15 mouse cellular contexts compared by ENCODE assay signal in the genomic region with DNA sequence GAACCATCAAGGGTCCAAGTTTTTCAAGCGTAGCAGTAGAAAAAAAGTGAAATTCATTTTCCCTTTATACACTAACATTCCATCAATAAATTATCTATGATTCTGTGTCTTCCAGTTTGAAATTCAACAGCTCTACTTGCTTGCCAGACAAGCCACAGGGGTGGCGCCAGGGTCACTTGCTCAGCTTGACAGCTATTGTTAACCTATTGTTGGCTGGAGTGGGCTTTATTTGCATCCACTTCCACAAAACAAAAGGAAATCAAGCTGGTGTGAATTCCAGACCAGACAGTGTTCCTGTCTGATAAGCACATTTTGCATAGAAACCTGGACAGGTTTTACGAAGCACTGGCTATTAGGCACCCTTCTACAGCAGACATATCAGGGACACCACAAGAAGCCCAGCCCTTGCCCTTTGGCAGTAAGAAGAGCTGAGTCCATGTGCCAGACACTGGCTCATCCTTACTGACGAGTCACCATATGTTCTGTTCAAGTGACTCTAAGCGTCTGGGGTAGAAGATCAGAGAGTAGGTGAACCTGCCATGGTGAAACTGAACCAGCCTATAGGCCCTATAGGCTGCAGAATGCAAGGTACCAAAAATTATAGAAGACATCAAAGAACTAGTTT.
DNase-seq lines count a peak whose midpoint lies in the region; ATAC-seq and TF ChIP-seq lines count a peak whose summit lies in the region.
"Had no signal": no experiment of that assay in that cellular context is flagged by ENCODE, and none has a peak within 500 bp of the region (broad histone marks: within the 10 kb centered on the region; RNA-seq: fewer than 3 reads in every experiment).

No protein-coding gene starts in this region.

- ATAC-seq in hindbrain, postnatal 0 days, result peak; percentile 47; the same call in 1 of the 2 replicates
- no peak for ATAC-seq in hindbrain, embryonic 14.5 days (ENCODE audit: low FRiP score)
- ATAC-seq in liver, postnatal 0 days, result no peak

- no peak for TF ChIP-seq CTCF in hindbrain, postnatal 0 days (IDR thresholded peaks at IDR 0.05; ENCODE audit: low read depth)
- no peak for TF ChIP-seq CTCF in liver, postnatal 0 days (IDR thresholded peaks at IDR 0.05; ENCODE audit: low read depth)

- H3K4me2 ChIP-seq in hindbrain, postnatal 0 days (ENCODE audit: low read depth, low read length), result no peak overlapping the region
- H3K4me2 ChIP-seq in hindbrain, embryonic 14.5 days (replicated peaks), result no peak overlapping the region
- no peak overlapping the region for H3K4me2 ChIP-seq in liver, postnatal 0 days (ENCODE audit: low read depth, low read length)
- H3K4me2 ChIP-seq: heart, embryonic 12.5 days; limb, embryonic 13.5 days had no signal

- H3K9me3 ChIP-seq in hindbrain, postnatal 0 days (ENCODE audit: low read length), result no peaks in the 10 kb centered on the region
- no peaks in the 10 kb centered on the region for H3K9me3 ChIP-seq in hindbrain, embryonic 14.5 days (ENCODE audit: control insufficient read depth, low read length)
- H3K9me3 ChIP-seq in liver, postnatal 0 days (ENCODE audit: low read length), result no peaks in the 10 kb centered on the region

- H3K27ac ChIP-seq in hindbrain, postnatal 0 days, result no peak overlapping the region
- no peak overlapping the region for H3K27ac ChIP-seq in hindbrain, embryonic 14.5 days
- H3K27ac ChIP-seq in liver, postnatal 0 days (ENCODE audit: low read depth), result no peak overlapping the region
- H3K27ac ChIP-seq: forebrain, embryonic 10.5 days; layer of hippocampus, adult 2 months; limb, embryonic 13.5 days had no signal

- 31% methylated on average over 5 of the region's 5 CpGs for WGBS in hindbrain, postnatal 0 days
- 27% methylated on average over 5 of the region's 5 CpGs for WGBS in hindbrain, embryonic 14.5 days
- 61% methylated on average over 5 of the region's 5 CpGs for WGBS in liver, postnatal 0 days (ENCODE audit: insufficient replicate concordance)

- no peaks in the 10 kb centered on the region for H3K36me3 ChIP-seq in hindbrain, postnatal 0 days (ENCODE audit: insufficient read depth, low read length)
- no peaks in the 10 kb centered on the region for H3K36me3 ChIP-seq in hindbrain, embryonic 14.5 days (replicated peaks; ENCODE audit: control insufficient read depth, insufficient read depth)
- H3K36me3 ChIP-seq in liver, postnatal 0 days (replicated peaks; ENCODE audit: insufficient read depth, low read length), result no peaks in the 10 kb centered on the region
- H3K36me3 ChIP-seq: forebrain, embryonic 10.5 days; heart, embryonic 12.5 days; limb, embryonic 13.5 days had no signal

- DNase-seq in hindbrain, postnatal 0 days (ENCODE audit: low spot score), result peak; percentile 15
- no peak for DNase-seq in hindbrain, embryonic 14.5 days (ENCODE audit: low spot score)
- peak; percentile 88 for DNase-seq in ES-CJ7 (ENCODE audit: low read depth, low spot score)
- DNase-seq in cerebellum, adult 18-20 months, result peak; percentile 6 to 17
- peak; percentile 34 for DNase-seq in embryo, embryonic 10.5 days (ENCODE audit: low spot score)
- no peak for DNase-seq in frontal cortex, postnatal 36 days (ENCODE audit: low spot score in 2 of 2)
- DNase-seq in kidney, adult 11 months, result no peak
- no peak for DNase-seq in liver, postnatal 0 days
- DNase-seq: kidney, adult 2 months; lung, postnatal 4 days; spleen, adult 18-20 months had no signal

- no peak overlapping the region for H3K9ac ChIP-seq in hindbrain, postnatal 0 days (replicated peaks; ENCODE audit: low read length)
- H3K9ac ChIP-seq in hindbrain, embryonic 14.5 days, result no peak overlapping the region
- no peak overlapping the region for H3K9ac ChIP-seq in liver, postnatal 0 days (replicated peaks)
- H3K9ac ChIP-seq: heart, embryonic 12.5 days; limb, embryonic 13.5 days had no signal

- H3K27me3 ChIP-seq in hindbrain, postnatal 0 days (ENCODE audit: insufficient read depth, low read length), result no peaks in the 10 kb centered on the region
- H3K27me3 ChIP-seq in hindbrain, embryonic 14.5 days (ENCODE audit: control insufficient read depth, insufficient read depth, low read length), result no peaks in the 10 kb centered on the region
- H3K27me3 ChIP-seq in liver, postnatal 0 days (ENCODE audit: insufficient read depth, low read length), result no peaks in the 10 kb centered on the region
- H3K27me3 ChIP-seq: heart, embryonic 12.5 days; limb, embryonic 13.5 days had no signal

- TF ChIP-seq EP300 in liver, postnatal 0 days (IDR thresholded peaks at IDR 0.05; ENCODE audit: low read depth), result no peak

- no peak overlapping the region for H3K4me3 ChIP-seq in hindbrain, postnatal 0 days (ENCODE audit: low read length)
- no peak overlapping the region for H3K4me3 ChIP-seq in hindbrain, embryonic 14.5 days (replicated peaks; ENCODE audit: low read length)
- H3K4me3 ChIP-seq in liver, postnatal 0 days (ENCODE audit: low read depth, low read length), result no peak overlapping the region
- H3K4me3 ChIP-seq: forebrain, embryonic 10.5 days; heart, embryonic 12.5 days; layer of hippocampus, adult 2 months; limb, embryonic 13.5 days had no signal

- no peaks in the 10 kb centered on the region for H3K4me1 ChIP-seq in hindbrain, postnatal 0 days (ENCODE audit: insufficient read depth, low read length)
- no peaks in the 10 kb centered on the region for H3K4me1 ChIP-seq in hindbrain, embryonic 14.5 days (replicated peaks; ENCODE audit: control insufficient read depth, insufficient read depth, low read length)
- H3K4me1 ChIP-seq in liver, postnatal 0 days (ENCODE audit: insufficient read depth), result no peaks in the 10 kb centered on the region
- H3K4me1 ChIP-seq: heart, embryonic 12.5 days; limb, embryonic 13.5 days had no signal

Comparison
In these comparisons a context has a peak if more than half of its experiments do, and no peak if none do; other contexts are left out.
1. DNase-seq: peak in hindbrain, postnatal 0 days (single experiment), ES-CJ7 (single experiment), cerebellum, adult 18-20 months (2 of 2) and embryo, embryonic 10.5 days (single experiment); none in hindbrain, embryonic 14.5 days (single experiment), frontal cortex, postnatal 36 days (0 of 2), kidney, adult 11 months (single experiment) and liver, postnatal 0 days (single experiment).